Mouse (Mus musculus) embryonic fibroblast, embryonic 13.5 days (primary cell): ENCODE measurements around the gene Fam120a.

ENCODE experiments used
- CTCF ChIP-seq: IDR thresholded peaks from 2 replicates; pipeline ENCODE4 v1.5.1; 2011; ENCODE audit warnings: mild to moderate bottlenecking, control low read depth, low read length, moderate library complexity, borderline replicate concordance; ENCODE audit not compliant: insufficient read depth
- POLR2A ChIP-seq: IDR thresholded peaks from 2 replicates; pipeline ENCODE4 v1.6.1; 2011; ENCODE audit warnings: low read depth, mild to moderate bottlenecking, control low read depth, low read length, moderate library complexity

GRCm38 (mm10) chr13:48917113-48917599 is 50.7 kb downstream of the Fam120a start:
- no peak for TF ChIP-seq CTCF
- no peak for TF ChIP-seq POLR2A
